Mouse (Mus musculus) bone marrow, adult 2 months (tissue): ENCODE measurements around the gene Adamts16.

Source experiments
- CTCF ChIP-seq: fragments of 200-500 bp; IDR thresholded peaks from 2 replicates; pipeline ENCODE4 v1.5.1; 2011; ENCODE audit warnings: low read length, control low read depth; ENCODE audit not compliant: control insufficient read depth, insufficient read depth
- POLR2A ChIP-seq: fragments of 200-500 bp; IDR thresholded peaks from 2 replicates; pipeline ENCODE4 v1.6.1; 2011; ENCODE audit warnings: low read depth, mild to moderate bottlenecking, control low read depth, low read length, borderline replicate concordance; ENCODE audit not compliant: control insufficient read depth

DNA sequence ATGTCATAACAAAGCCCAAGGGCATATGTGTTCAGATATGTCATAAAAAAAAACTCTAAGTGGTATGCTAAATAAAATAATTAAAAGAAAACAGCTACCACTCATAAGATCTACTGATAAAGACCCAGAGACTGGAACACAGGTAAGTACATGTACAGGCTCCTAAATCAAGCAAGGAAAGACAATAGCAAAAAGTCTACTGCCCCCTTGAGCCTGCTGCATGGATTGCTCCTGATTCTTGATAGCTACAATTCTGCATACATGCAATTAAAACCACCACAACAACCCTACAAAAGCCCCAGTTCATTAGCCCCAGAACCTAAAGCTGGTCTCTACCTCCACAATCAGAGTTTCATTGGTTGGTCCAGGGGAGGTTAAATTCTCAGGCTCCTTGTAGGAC lies 74.1 kb downstream of the Adamts16 start:
- TF ChIP-seq POLR2A (no peak), CTCF (no peak)
